Mouse (Mus musculus) urinary bladder, postnatal 25 days (tissue): ENCODE measurements around the gene Slc25a4.

ENCODE experiments used
- DNase-seq: peaks from one replicate; pipeline ENCODE4 v3.0.0; 2022; ENCODE audit warnings: low spot score

Slc25a4 gene

GRCm38 (mm10) chr8:46204974-46205640 lies 6.0 kb downstream of the Slc25a4 start:
- DNase-seq: no peak

- DNase-seq: no peak
These were observed 6.8 kb downstream of the Slc25a4 start for GRCm38 (mm10) chr8:46204301-46204700.

- no peak for DNase-seq
These were observed 8.7 kb downstream of the Slc25a4 start for GRCm38 (mm10) chr8:46202350-46202749.

GRCm38 (mm10) chr8:46197673-46198072 lies 13.4 kb downstream of the Slc25a4 start:
- no peak for DNase-seq

GRCm38 (mm10) chr8:46196877-46197276 lies 14.2 kb downstream of the Slc25a4 start:
- no peak for DNase-seq

- no peak for DNase-seq
These were observed 18.0 kb downstream of the Slc25a4 start for GRCm38 (mm10) chr8:46193100-46193499.

- peak; percentile 27 for DNase-seq
These were observed 25.7 kb downstream of the Slc25a4 start for GRCm38 (mm10) chr8:46185361-46185760.

- DNase-seq: no peak
These were observed 30.9 kb downstream of the Slc25a4 start for GRCm38 (mm10) chr8:46180136-46180535.

GRCm38 (mm10) chr8:46173651-46174050 lies 37.4 kb downstream of the Slc25a4 start:
- DNase-seq: no peak

GRCm38 (mm10) chr8:46163870-46164190 lies 47.3 kb downstream of the Slc25a4 start:
- DNase-seq: no peak

- peak; percentile 94 for DNase-seq
These were observed 47.9 kb downstream of the Slc25a4 start for GRCm38 (mm10) chr8:46162953-46163869.
